Mouse (Mus musculus): Measurements from ENCODE around the gene Il6ra. TPM values are rescaled to one million over a fixed set of nuclear protein-coding genes. Genes with fewer than 3 reads are reported as not detected.

Il6ra gene
- polyA plus RNA-seq, 1 experiment from 2014 or later: 17.9 TPM

DNA sequence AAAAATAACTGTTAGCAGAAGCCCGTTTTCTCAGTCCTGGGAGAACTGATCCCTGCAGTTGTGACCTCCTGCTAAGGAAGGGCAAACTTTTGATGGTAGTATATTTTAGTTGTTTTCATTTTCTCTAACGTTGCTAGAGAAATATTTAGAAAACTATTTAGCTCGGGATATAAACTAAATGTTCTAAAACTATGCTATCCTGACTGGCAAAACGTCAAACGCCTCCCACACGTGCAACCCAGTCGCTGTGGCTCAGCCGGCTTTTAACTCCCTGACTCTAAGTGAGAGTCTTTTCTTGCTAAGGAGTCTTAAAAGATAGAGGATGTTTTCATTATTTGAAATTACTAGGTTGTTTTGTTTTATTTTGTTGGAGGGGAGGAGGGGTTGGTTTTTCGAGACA, 38.0 kb downstream of the Il6ra start:
- no peak overlapping the region for H3K27ac ChIP-seq (ENCODE audit: low read length)
- no peak overlapping the region for H3K4me2 ChIP-seq (replicated peaks; ENCODE audit: low read depth, low read length)
- H3K4me3 ChIP-seq (ENCODE audit: low read depth, low read length): no peak overlapping the region
- ATAC-seq (no peak), DNase-seq (ENCODE audit: low spot score) (no peak)
- no peaks in the 10 kb centered on the region for H3K9me3 ChIP-seq (ENCODE audit: low read length)
- H3K4me1 ChIP-seq (ENCODE audit: insufficient read depth, low read depth, low read length): 0 out of 2 replicates have a peak, but pooled peaks cover 3% of the 10 kb centered on the region
- no peaks in the 10 kb centered on the region for H3K27me3 ChIP-seq (replicated peaks; ENCODE audit: insufficient read depth, low read length)
- TF ChIP-seq EP300 (IDR thresholded peaks at IDR 0.05): no peak
- TF ChIP-seq CTCF (IDR thresholded peaks at IDR 0.05): no peak
- H3K9ac ChIP-seq (replicated peaks; ENCODE audit: low read depth): no peak overlapping the region
- no peaks in the 10 kb centered on the region for H3K36me3 ChIP-seq (ENCODE audit: insufficient read depth, low read length)
- 58% methylated on average over 9 of the region's 9 CpGs for WGBS

DNA sequence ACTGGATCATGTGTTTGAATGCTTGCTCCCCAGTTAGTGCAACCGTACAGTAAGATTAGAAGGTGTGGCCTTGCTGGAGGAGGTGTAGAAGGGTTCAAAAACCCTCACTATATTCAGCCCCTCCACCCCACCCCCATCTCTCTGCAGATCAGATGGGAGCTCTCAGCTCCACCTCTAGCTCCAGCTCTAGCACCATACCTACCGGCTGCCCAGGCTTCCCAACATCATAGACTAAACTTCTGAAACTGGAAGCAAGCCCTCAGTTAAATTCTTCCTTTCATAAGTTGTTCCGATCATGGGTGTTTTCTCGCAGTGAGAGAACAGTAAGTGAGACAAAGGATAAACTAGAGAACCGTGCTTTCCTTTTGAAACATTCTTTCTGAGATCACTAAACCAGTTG, 38.9 kb downstream of the Il6ra start:
- ATAC-seq (no peak), DNase-seq (ENCODE audit: low spot score) (no peak)
- H3K36me3 ChIP-seq (ENCODE audit: insufficient read depth, low read length): no peaks in the 10 kb centered on the region
- H3K4me3 ChIP-seq (ENCODE audit: low read depth, low read length): no peak overlapping the region
- no peak overlapping the region for H3K4me2 ChIP-seq (replicated peaks; ENCODE audit: low read depth, low read length)
- H3K4me1 ChIP-seq (ENCODE audit: insufficient read depth, low read depth, low read length): 0 out of 2 replicates have a peak, but pooled peaks cover 3% of the 10 kb centered on the region
- H3K9ac ChIP-seq (replicated peaks; ENCODE audit: low read depth): no peak overlapping the region
- no peaks in the 10 kb centered on the region for H3K9me3 ChIP-seq (ENCODE audit: low read length)
- WGBS: 86% methylated on average over 5 of the region's 5 CpGs
- no peak overlapping the region for H3K27ac ChIP-seq (ENCODE audit: low read length)
- TF ChIP-seq EP300 (IDR thresholded peaks at IDR 0.05) (no peak), CTCF (IDR thresholded peaks at IDR 0.05) (no peak)
- H3K27me3 ChIP-seq (replicated peaks; ENCODE audit: insufficient read depth, low read length): no peaks in the 10 kb centered on the region

- no peaks in the 10 kb centered on the region for H3K36me3 ChIP-seq (ENCODE audit: insufficient read depth, low read length)
- peaks cover 9% of the 10 kb centered on the region; the same call in 1 of the 2 replicates for H3K4me1 ChIP-seq (ENCODE audit: insufficient read depth, low read depth, low read length)
- 23% methylated on average over 6 of the region's 6 CpGs for WGBS
- H3K9ac ChIP-seq (replicated peaks; ENCODE audit: low read depth): no peak overlapping the region
- H3K27ac ChIP-seq (ENCODE audit: low read length): no peak overlapping the region
- H3K4me3 ChIP-seq (ENCODE audit: low read depth, low read length): no peak overlapping the region
- H3K9me3 ChIP-seq (ENCODE audit: low read length): no peaks in the 10 kb centered on the region
- DNase-seq (ENCODE audit: low spot score): peak; percentile 88
- ATAC-seq: peak; percentile 80
- TF ChIP-seq CTCF (IDR thresholded peaks at IDR 0.05): no peak
- H3K4me2 ChIP-seq (replicated peaks; ENCODE audit: low read depth, low read length): no peak overlapping the region
- H3K27me3 ChIP-seq (replicated peaks; ENCODE audit: insufficient read depth, low read length): no peaks in the 10 kb centered on the region
These were observed 40.3 kb downstream of the Il6ra start for GRCm38 (mm10) chr3:89872684-89873083.

- TF ChIP-seq CTCF (IDR thresholded peaks at IDR 0.05) (no peak), EP300 (IDR thresholded peaks at IDR 0.05) (no peak)
- H3K27me3 ChIP-seq (replicated peaks; ENCODE audit: insufficient read depth, low read length): no peaks in the 10 kb centered on the region
- no peaks in the 10 kb centered on the region for H3K36me3 ChIP-seq (ENCODE audit: insufficient read depth, low read length)
- no peak overlapping the region for H3K4me2 ChIP-seq (replicated peaks; ENCODE audit: low read depth, low read length)
- H3K27ac ChIP-seq (ENCODE audit: low read length): no peak overlapping the region
- no peak overlapping the region for H3K4me3 ChIP-seq (ENCODE audit: low read depth, low read length)
- no peaks in the 10 kb centered on the region for H3K9me3 ChIP-seq (ENCODE audit: low read length)
- H3K4me1 ChIP-seq (ENCODE audit: insufficient read depth, low read depth, low read length): peaks cover 9% of the 10 kb centered on the region; the same call in 1 of the 2 replicates
- ATAC-seq: peak; percentile 74
- 39% methylated on average over 7 of the region's 7 CpGs for WGBS
- peak; percentile 48 for DNase-seq (ENCODE audit: low spot score)
- no peak overlapping the region for H3K9ac ChIP-seq (replicated peaks; ENCODE audit: low read depth)
These were observed 40.8 kb downstream of the Il6ra start for GRCm38 (mm10) chr3:89872209-89872608.

DNA sequence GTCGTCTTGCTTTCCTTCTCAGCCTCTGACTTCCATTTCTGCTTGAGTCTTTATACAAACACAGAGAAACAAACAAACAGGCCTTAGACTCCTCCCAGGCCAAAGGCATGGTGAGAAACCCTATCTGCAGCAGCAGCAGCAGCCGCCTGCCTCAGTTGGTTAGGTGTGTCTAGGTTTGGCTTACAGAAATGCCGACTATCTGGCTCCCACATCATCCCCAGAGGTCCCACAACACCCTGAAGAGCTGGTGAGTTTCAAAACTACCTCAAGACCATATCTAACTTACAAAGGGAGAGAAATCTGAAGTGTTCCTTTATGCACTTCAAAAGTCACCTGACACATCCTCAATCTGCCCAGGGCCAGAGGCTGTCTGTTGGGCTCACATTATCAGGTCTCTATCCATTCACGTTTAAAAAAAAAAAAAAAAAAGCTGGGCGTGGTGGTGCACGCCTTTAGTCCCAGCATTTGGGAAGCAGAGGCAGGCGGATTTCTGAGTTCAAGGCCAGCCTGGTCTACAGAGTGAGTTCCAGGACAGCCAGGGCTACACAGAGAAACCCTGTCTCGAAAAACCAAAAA, 41.6 kb downstream of the Il6ra start:
- H3K4me3 ChIP-seq (ENCODE audit: low read depth, low read length): no peak overlapping the region
- no peak overlapping the region for H3K9ac ChIP-seq (replicated peaks; ENCODE audit: low read depth)
- WGBS: 63% methylated on average over 8 of the region's 8 CpGs
- H3K27me3 ChIP-seq (replicated peaks; ENCODE audit: insufficient read depth, low read length): no peaks in the 10 kb centered on the region
- TF ChIP-seq EP300 (IDR thresholded peaks at IDR 0.05) (no peak), CTCF (IDR thresholded peaks at IDR 0.05) (no peak)
- no peak overlapping the region for H3K4me2 ChIP-seq (replicated peaks; ENCODE audit: low read depth, low read length)
- no peaks in the 10 kb centered on the region for H3K9me3 ChIP-seq (ENCODE audit: low read length)
- no peak overlapping the region for H3K27ac ChIP-seq (ENCODE audit: low read length)
- peaks cover 9% of the 10 kb centered on the region; the same call in 1 of the 2 replicates for H3K4me1 ChIP-seq (ENCODE audit: insufficient read depth, low read depth, low read length)
- DNase-seq (ENCODE audit: low spot score) (no peak), ATAC-seq (no peak)
- H3K36me3 ChIP-seq (ENCODE audit: insufficient read depth, low read length): no peaks in the 10 kb centered on the region

DNA sequence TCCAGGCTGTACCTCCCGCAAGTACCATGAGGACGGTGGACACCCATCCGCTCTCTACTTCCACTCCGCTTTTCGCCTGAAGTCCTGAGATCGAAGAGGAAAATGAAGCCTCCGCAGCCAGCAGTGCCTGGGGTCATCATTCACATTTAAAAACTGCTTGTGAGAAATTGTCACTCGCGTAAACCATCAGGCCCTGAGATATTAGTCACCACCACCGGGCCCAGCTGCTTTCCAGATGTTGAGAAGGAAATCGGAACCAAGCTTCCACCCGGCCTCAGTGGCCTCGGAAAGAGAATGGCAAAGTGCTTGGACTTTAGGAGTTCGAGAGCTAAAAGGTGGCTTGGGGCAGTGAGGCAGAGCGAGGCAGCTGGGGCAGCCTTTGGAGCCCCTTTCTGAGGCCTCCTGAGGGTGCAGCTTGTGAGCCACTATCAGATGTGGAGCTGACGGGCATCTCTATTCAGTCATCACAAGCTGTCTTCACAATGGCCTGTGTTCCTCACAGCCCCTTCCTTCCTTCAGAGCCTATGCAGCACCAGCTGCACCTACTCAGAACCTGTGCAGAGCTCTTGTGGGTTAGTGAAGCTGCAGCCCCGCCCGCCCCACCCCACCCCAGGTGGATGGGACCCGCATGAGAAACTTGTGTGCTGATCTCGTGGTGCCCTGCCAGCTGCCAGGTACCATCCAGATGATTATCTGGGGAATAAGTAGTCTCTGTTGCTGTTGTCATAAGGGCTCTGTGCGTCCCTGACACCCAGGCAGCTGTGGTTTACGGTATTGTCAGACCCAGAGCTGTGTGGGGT, 42.3 kb downstream of the Il6ra start:
- Histone ChIP-seq H3K4me2 (replicated peaks; ENCODE audit: low read depth, low read length) (no peak overlapping the region), H3K4me3 (ENCODE audit: low read depth, low read length) (no peak overlapping the region), H3K9ac (replicated peaks; ENCODE audit: low read depth) (no peak overlapping the region), H3K4me1 (ENCODE audit: insufficient read depth, low read depth, low read length) (peaks cover 9% of the 10 kb centered on the region; the same call in 1 of the 2 replicates), H3K36me3 (ENCODE audit: insufficient read depth, low read length) (no peaks in the 10 kb centered on the region), H3K9me3 (ENCODE audit: low read length) (no peaks in the 10 kb centered on the region), H3K27me3 (replicated peaks; ENCODE audit: insufficient read depth, low read length) (no peaks in the 10 kb centered on the region), H3K27ac (ENCODE audit: low read length) (no peak overlapping the region)
- DNase-seq (ENCODE audit: low spot score) (no peak), ATAC-seq (no peak)
- no peak for TF ChIP-seq CTCF (IDR thresholded peaks at IDR 0.05)
- TF ChIP-seq EP300 (IDR thresholded peaks at IDR 0.05): no peak
- WGBS: 68% methylated on average over 22 of the region's 22 CpGs

All from lung, postnatal 0 days (tissue).